Mouse (Mus musculus): Measurements from ENCODE around the gene Irf2. TPM values are rescaled to one million over a fixed set of nuclear protein-coding genes. Genes with fewer than 3 reads are reported as not detected.

Irf2 gene
- polyA plus RNA-seq, 1 experiment from 2014 or later = 23.2 TPM

DNA sequence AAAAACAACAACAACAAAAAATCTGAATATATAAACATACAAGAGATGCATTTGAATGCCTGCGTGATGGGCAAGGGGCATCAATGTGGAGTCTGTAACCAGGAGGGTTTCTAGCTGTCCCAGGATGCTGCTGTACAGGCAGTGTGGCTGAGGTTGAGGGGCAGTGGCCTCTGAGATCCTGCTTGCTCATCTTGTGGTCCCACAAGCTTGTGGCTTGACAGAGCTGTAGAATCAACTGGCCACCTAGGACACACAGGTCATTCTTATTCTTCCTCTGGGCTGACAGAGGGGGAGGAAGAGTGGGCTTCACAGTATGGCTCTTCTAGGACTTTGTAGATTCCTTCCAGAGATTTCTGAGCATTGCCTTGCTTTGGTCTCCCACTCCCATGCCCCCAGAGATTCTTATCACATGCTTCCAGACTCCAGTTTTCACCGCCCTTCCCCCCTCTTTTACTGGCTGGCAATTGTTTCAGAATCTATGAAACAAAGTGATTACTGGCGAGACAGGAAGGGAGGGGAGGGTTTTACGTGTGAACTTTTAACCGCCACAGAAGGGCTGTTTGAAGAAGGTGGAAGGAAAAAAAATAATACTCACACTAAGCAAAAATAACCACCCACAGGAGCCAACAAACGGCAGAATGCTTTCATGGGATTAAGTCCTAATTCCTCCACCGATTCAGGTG, 119.8 kb downstream of the Irf2 start:
- Histone ChIP-seq H3K4me3 (ENCODE audit: low read depth, low read length) (no peak overlapping the region), H3K36me3 (ENCODE audit: control insufficient read depth, insufficient read depth, low read length) (no peaks in the 10 kb centered on the region), H3K27me3 (ENCODE audit: control insufficient read depth, insufficient read depth, low read length) (no peaks in the 10 kb centered on the region), H3K4me1 (ENCODE audit: control insufficient read depth, insufficient read depth, low read length) (no peaks in the 10 kb centered on the region; the same call in 1 of the 2 replicates), H3K9me3 (ENCODE audit: control insufficient read depth, low read depth, low read length) (no peaks in the 10 kb centered on the region), H3K27ac (ENCODE audit: low read length) (peak overlapping the region; percentile 36; the same call in 1 of the 2 replicates), H3K9ac (replicated peaks; ENCODE audit: low read depth, low read length) (no peak overlapping the region), H3K4me2 (replicated peaks; ENCODE audit: low read depth, low read length) (no peak overlapping the region)
- ATAC-seq (ENCODE audit: insufficient number of reproducible peaks, insufficient read depth, low FRiP score, low read depth) = peak; percentile 53
- WGBS = 35% methylated on average over 7 of the region's 7 CpGs

DNA sequence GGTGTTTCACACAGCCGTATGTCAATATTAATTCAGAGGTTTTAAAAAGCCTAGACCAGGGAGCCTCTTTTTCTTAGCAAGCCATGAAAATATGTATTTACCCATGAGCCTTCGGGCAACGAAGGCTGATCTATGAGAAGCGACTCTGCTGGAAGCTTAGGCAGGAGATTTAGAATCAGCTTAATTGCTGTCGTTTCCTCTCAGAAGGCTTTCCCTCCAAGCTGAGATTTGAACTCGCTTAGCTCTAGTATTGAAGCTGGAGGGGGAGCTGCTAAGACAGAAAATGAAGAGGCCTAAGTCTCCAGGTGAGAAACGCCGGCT, 120.3 kb downstream of the Irf2 start:
- Histone ChIP-seq H3K27ac (ENCODE audit: low read length) (no peak overlapping the region), H3K4me2 (replicated peaks; ENCODE audit: low read depth, low read length) (no peak overlapping the region)

DNA sequence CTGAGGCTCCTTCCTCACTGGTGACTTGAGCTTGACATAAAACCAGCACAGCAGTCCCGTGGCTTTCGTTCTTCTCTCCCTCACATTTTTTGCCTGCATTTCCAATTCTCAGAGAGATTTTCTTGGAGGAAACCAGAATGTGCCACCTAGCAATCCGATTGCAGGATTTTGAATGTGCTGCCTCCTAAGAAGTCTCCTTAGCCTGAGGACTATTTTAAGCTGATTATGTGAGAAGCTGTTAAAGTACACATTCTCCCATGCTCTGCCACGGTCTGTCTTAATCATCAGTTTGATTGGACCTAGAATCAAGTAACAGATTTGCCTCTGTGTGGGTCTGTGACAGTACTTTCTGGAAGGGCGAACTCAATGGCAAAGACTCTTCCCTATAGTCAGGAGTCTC, 123.0 kb downstream of the Irf2 start:
- no peaks in the 10 kb centered on the region; the same call in 1 of the 2 replicates for H3K4me1 ChIP-seq (ENCODE audit: control insufficient read depth, insufficient read depth, low read length)
- no peaks in the 10 kb centered on the region for H3K27me3 ChIP-seq (ENCODE audit: control insufficient read depth, insufficient read depth, low read length)
- ATAC-seq (ENCODE audit: insufficient number of reproducible peaks, insufficient read depth, low FRiP score, low read depth) = no peak
- H3K9me3 ChIP-seq (ENCODE audit: control insufficient read depth, low read depth, low read length) = no peaks in the 10 kb centered on the region
- H3K9ac ChIP-seq (replicated peaks; ENCODE audit: low read depth, low read length) = no peak overlapping the region
- H3K27ac ChIP-seq (ENCODE audit: low read length) = no peak overlapping the region
- no peak overlapping the region for H3K4me2 ChIP-seq (replicated peaks; ENCODE audit: low read depth, low read length)
- no peak overlapping the region for H3K4me3 ChIP-seq (ENCODE audit: low read depth, low read length)
- 91% methylated on average over 5 of the region's 5 CpGs for WGBS
- no peaks in the 10 kb centered on the region for H3K36me3 ChIP-seq (ENCODE audit: control insufficient read depth, insufficient read depth, low read length)

More for the DNA sequence above, 120.3 kb downstream of the Irf2 start:
- 51% methylated on average over 8 of the region's 8 CpGs for WGBS
- H3K4me1 ChIP-seq (ENCODE audit: control insufficient read depth, insufficient read depth, low read length) = no peaks in the 10 kb centered on the region; the same call in 1 of the 2 replicates
- no peak overlapping the region for H3K9ac ChIP-seq (replicated peaks; ENCODE audit: low read depth, low read length)
- H3K36me3 ChIP-seq (ENCODE audit: control insufficient read depth, insufficient read depth, low read length) = no peaks in the 10 kb centered on the region
- no peaks in the 10 kb centered on the region for H3K9me3 ChIP-seq (ENCODE audit: control insufficient read depth, low read depth, low read length)
- no peak; the same call in 1 of the 2 replicates for ATAC-seq (ENCODE audit: insufficient number of reproducible peaks, insufficient read depth, low FRiP score, low read depth)
- H3K27me3 ChIP-seq (ENCODE audit: control insufficient read depth, insufficient read depth, low read length) = no peaks in the 10 kb centered on the region
- no peak overlapping the region for H3K4me3 ChIP-seq (ENCODE audit: low read depth, low read length)

DNA sequence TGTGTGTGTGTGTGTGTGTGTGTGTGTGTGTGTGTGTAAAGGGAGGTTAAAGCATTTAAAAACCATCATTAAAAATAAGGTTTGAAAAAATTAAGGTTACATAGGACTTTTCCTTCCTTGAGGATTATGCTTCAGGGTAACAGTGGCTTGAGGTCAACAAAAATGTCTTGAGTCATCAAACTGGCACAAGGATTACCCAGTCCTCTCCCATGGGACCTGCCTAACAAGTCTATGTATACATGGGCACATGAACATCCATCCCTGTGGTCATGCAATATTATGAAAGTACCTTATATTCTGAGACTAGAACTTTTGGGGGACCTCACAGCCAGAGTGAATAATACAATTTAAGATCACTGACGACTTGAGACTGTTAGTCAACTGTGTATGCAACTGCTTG, 125.9 kb downstream of the Irf2 start:
- no peak for ATAC-seq (ENCODE audit: insufficient number of reproducible peaks, insufficient read depth, low FRiP score, low read depth)
- no peak overlapping the region for H3K4me3 ChIP-seq (ENCODE audit: low read depth, low read length)
- 83% methylated on average over 1 of the region's 1 CpGs for WGBS
- H3K36me3 ChIP-seq (ENCODE audit: control insufficient read depth, insufficient read depth, low read length) = no peaks in the 10 kb centered on the region
- no peak overlapping the region for H3K27ac ChIP-seq (ENCODE audit: low read length)
- no peak overlapping the region for H3K9ac ChIP-seq (replicated peaks; ENCODE audit: low read depth, low read length)
- no peak overlapping the region for H3K4me2 ChIP-seq (replicated peaks; ENCODE audit: low read depth, low read length)
- H3K9me3 ChIP-seq (ENCODE audit: control insufficient read depth, low read depth, low read length) = no peaks in the 10 kb centered on the region
- peaks cover 13% of the 10 kb centered on the region for H3K4me1 ChIP-seq (ENCODE audit: control insufficient read depth, insufficient read depth, low read length)
- H3K27me3 ChIP-seq (ENCODE audit: control insufficient read depth, insufficient read depth, low read length) = no peaks in the 10 kb centered on the region

DNA sequence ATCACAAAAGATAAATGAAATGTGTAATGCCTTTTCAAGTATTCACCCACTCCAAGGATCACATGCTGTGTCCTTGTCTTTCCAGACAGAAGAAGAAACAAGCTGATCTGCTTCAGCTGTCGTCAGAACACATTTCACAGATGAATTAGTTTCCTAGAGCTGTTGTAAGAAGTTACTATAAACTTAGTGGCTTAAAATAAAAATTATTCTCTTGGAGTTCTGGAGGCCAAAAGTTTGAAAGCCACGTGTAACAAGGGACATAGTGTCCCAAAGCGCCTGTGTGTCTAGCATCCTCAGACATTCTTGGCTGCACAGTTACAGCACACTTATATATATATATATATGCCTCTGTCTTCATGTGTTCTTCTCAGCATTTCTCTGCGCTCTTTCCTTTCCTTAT, 127.9 kb downstream of the Irf2 start:
- H3K4me2 ChIP-seq (replicated peaks; ENCODE audit: low read depth, low read length) = no peak overlapping the region
- WGBS = 40% methylated on average over 4 of the region's 4 CpGs
- H3K36me3 ChIP-seq (ENCODE audit: control insufficient read depth, insufficient read depth, low read length) = no peaks in the 10 kb centered on the region
- peaks cover 13% of the 10 kb centered on the region; the same call in 1 of the 2 replicates for H3K4me1 ChIP-seq (ENCODE audit: control insufficient read depth, insufficient read depth, low read length)
- no peak overlapping the region for H3K27ac ChIP-seq (ENCODE audit: low read length)
- no peaks in the 10 kb centered on the region for H3K9me3 ChIP-seq (ENCODE audit: control insufficient read depth, low read depth, low read length)
- no peak for ATAC-seq (ENCODE audit: insufficient number of reproducible peaks, insufficient read depth, low FRiP score, low read depth)
- no peaks in the 10 kb centered on the region for H3K27me3 ChIP-seq (ENCODE audit: control insufficient read depth, insufficient read depth, low read length)
- H3K9ac ChIP-seq (replicated peaks; ENCODE audit: low read depth, low read length) = no peak overlapping the region
- H3K4me3 ChIP-seq (ENCODE audit: low read depth, low read length) = no peak overlapping the region

DNA sequence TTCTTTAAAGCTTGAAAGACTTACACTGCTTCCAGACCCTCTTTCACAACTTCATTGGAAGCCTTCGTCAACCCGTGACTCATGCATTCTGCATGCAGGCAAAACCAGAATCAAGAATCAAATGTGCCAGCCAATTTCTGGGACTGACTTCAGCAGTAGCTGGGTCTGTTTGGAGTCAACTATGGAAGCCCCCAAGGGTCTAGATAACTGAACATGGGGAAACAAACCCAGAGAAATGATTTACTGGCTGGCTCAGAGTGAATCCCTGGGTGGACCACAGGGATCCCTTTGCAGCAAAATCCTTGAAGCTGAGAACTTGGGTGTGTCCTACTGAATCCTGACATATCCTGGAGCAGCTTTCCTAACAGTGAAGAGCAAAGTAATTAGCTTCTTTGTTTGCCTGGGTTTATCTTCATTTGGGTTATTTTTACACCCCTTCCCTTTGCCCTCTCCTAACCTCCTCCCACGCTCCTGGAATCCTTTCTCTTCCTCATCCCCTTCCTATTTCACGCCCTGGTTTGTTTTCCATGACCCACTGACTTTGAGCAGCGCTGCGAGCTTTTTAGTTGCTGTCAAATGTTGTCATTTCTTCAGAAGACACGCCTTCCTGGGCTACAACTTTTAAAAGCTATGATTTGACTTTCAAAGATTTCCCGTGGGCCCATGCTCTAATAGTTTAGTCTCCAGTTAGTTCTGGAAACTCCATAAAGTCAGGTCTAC, 129.0 kb downstream of the Irf2 start:
- H3K4me1 ChIP-seq (ENCODE audit: control insufficient read depth, insufficient read depth, low read length) = peaks cover 13% of the 10 kb centered on the region; the same call in 1 of the 2 replicates
- H3K27ac ChIP-seq (ENCODE audit: low read length) = peak overlapping the region; percentile 1; the same call in 1 of the 2 replicates
- H3K9me3 ChIP-seq (ENCODE audit: control insufficient read depth, low read depth, low read length) = no peaks in the 10 kb centered on the region
- WGBS = 61% methylated on average over 8 of the region's 8 CpGs
- no peaks in the 10 kb centered on the region for H3K27me3 ChIP-seq (ENCODE audit: control insufficient read depth, insufficient read depth, low read length)
- no peaks in the 10 kb centered on the region for H3K36me3 ChIP-seq (ENCODE audit: control insufficient read depth, insufficient read depth, low read length)
- ATAC-seq (ENCODE audit: insufficient number of reproducible peaks, insufficient read depth, low FRiP score, low read depth) = no peak
- no peak overlapping the region for H3K4me2 ChIP-seq (replicated peaks; ENCODE audit: low read depth, low read length)
- no peak overlapping the region for H3K4me3 ChIP-seq (ENCODE audit: low read depth, low read length)
- no peak overlapping the region for H3K9ac ChIP-seq (replicated peaks; ENCODE audit: low read depth, low read length)

DNA sequence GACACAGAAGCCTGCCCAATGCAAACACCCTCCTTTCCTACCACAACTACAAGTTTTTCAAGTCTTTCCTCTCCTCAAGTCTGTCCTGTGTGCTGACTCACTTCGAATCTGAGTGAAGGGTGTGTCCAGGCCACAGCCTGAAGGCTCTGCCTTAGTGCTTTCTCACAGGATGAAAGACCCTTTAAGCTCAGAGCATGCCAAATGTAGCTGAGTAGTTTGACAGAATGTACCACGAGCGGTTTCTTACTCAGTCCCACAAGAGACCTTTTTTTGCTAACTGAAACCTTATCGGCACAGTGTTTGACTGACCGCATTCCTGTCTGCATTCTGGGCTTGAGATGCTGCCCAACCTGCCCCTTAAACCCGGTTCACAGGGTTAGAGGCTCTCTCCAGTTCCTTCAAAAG, 130.0 kb downstream of the Irf2 start:
- peaks cover 13% of the 10 kb centered on the region; the same call in 1 of the 2 replicates for H3K4me1 ChIP-seq (ENCODE audit: control insufficient read depth, insufficient read depth, low read length)
- no peaks in the 10 kb centered on the region for H3K27me3 ChIP-seq (ENCODE audit: control insufficient read depth, insufficient read depth, low read length)
- H3K4me3 ChIP-seq (ENCODE audit: low read depth, low read length) = no peak overlapping the region
- H3K36me3 ChIP-seq (ENCODE audit: control insufficient read depth, insufficient read depth, low read length) = no peaks in the 10 kb centered on the region
- peak overlapping the region; percentile 81 for H3K27ac ChIP-seq (ENCODE audit: low read length)
- no peak overlapping the region for H3K4me2 ChIP-seq (replicated peaks; ENCODE audit: low read depth, low read length)
- no peaks in the 10 kb centered on the region for H3K9me3 ChIP-seq (ENCODE audit: control insufficient read depth, low read depth, low read length)
- peak; percentile 89 for ATAC-seq (ENCODE audit: insufficient number of reproducible peaks, insufficient read depth, low FRiP score, low read depth)
- no peak overlapping the region for H3K9ac ChIP-seq (replicated peaks; ENCODE audit: low read depth, low read length)
- 54% methylated on average over 6 of the region's 6 CpGs for WGBS

DNA sequence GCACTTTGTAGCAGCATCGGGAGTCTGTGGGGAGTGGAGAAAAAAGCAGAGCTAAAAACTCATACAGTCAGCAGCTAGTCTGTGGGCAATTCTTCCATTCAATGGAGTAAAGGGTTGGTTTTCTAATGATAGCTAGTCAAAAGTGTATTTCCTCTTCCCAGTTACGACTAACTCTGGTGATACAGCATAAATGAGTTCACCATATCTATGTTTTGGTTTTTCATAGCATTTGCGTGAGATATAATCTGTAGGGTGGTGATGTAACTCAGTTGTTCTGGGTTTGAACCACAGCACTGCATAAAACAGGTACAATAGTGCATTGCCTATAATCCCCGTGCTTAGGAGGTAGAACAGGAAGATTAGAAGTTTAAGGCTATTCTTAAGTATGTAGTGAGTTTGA, 131.6 kb downstream of the Irf2 start:
- no peak overlapping the region for H3K27ac ChIP-seq (ENCODE audit: low read length)
- no peaks in the 10 kb centered on the region for H3K9me3 ChIP-seq (ENCODE audit: control insufficient read depth, low read depth, low read length)
- WGBS = 92% methylated on average over 4 of the region's 4 CpGs
- H3K27me3 ChIP-seq (ENCODE audit: control insufficient read depth, insufficient read depth, low read length) = no peaks in the 10 kb centered on the region
- ATAC-seq (ENCODE audit: insufficient number of reproducible peaks, insufficient read depth, low FRiP score, low read depth) = no peak
- peaks cover 13% of the 10 kb centered on the region; the same call in 1 of the 2 replicates for H3K4me1 ChIP-seq (ENCODE audit: control insufficient read depth, insufficient read depth, low read length)
- H3K9ac ChIP-seq (replicated peaks; ENCODE audit: low read depth, low read length) = no peak overlapping the region
- no peak overlapping the region for H3K4me2 ChIP-seq (replicated peaks; ENCODE audit: low read depth, low read length)
- H3K4me3 ChIP-seq (ENCODE audit: low read depth, low read length) = no peak overlapping the region
- no peaks in the 10 kb centered on the region for H3K36me3 ChIP-seq (ENCODE audit: control insufficient read depth, insufficient read depth, low read length)

Measured in stomach, embryonic 14.5 days (tissue).